Mouse (Mus musculus): ENCODE data around the gene Trpm6.

Gene Trpm6

DNA sequence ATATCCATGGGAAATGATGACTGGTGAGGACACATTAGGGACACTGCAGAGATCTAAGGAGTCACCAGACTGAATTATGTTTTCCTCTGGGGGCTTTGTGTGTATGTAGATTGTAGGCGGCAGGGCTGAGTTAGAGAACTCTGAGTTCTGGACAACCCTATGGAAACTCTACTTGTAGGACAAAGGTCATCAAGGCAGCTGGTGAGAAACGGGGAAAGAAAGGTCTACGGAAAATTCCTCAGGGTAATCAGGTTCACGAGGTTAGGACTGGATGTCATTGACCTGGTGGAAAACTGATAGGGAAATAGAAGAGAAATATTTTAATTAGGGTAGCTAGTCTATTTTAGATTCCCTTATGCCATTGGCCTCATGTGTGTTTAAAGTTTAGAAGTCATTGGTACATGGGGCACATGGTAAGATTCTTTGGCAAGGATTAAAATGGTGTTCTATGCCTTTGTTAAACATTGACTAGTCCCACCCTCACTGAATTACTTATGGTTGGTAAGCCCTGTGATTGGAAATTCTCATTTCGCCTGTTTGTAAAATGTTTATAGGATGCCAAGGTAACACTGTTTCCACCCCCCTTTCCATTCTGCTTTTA, 23.2 kb downstream of the Trpm6 start:
- DNase-seq: no peak

DNA sequence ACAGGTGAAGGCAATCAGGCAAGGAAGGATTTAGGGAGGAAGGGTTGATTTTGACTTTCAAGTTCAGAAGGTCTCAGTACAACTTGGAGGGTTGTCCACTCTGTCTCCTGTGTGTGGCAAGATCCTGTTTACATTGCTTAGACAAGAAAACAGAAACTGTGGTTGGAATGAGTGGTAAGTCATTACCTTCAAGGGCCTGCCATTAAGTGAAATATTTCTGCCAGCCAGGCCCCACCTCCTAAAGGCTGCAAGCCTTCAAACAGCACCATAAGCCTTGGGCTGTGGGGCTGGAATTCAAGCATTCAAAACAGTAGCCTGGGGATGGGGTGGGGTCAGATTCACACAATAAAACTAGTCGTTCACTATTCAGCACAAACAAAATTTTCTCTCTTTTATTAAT, 24.3 kb downstream of the Trpm6 start:
- no peak for DNase-seq

DNA sequence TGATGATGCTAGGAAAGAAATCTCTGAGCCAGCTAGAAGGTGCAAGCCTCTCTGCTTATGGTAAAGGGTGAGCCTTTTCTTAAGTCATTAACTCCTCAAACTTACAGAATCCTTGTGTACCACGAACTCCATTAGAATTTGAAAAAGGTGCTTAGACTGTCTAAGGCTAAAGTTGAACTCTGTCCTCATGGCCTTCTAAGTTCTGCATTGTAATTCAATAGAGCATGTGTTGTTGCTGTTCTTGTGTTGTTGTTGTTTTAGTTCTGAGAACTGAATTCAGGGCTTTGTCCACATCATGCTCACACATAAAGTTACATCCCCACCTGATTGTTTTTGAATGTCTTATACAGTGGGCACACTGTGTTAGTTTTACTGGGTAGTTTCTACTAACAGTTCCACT, 49.9 kb downstream of the Trpm6 start:
- no peak for DNase-seq

- no peak for DNase-seq
Measured at GRCm38 (mm10) chr19:18811264-18811663, 61.5 kb downstream of the Trpm6 start.

DNA sequence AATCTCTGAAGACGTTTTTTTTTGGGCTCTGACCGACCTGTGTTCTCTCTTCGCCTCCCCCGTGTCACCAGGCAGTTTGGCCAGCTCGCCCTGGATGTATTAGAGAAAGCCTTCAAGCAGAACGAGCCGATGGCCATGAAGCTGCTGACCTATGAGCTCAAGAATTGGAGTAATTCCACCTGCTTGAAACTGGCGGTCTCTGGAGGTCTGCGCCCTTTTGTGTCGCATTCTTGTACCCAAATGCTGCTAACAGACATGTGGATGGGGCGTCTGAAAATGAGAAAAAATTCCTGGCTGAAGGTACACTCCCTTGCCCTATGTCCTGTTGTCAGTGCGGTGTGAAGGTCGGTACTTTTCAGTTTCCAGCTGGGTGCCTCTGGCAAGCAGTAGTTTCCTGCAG, 65.4 kb downstream of the Trpm6 start:
- DNase-seq: no peak

DNA sequence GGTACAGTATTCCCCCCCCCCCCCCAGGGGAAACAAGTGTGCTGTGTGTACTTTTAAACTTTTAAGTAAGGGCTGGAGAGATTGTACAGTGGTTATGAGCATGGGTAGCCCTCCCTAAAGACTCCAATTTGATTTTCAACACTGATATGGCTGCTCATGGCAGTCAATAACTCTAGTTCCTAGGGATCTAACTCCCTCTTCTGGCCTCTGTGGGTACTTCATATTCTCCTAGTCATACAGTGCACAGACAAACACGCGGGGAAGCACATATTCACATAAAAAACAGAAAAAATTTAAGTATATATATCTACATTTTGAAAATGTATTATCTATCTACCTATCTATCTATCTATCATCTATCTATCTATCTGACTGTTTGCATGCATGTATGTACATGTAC, 67.6 kb downstream of the Trpm6 start:
- no peak for DNase-seq

GRCm38 (mm10) chr19:18828601-18829000, 78.8 kb downstream of the Trpm6 start:
- no peak for DNase-seq

DNA sequence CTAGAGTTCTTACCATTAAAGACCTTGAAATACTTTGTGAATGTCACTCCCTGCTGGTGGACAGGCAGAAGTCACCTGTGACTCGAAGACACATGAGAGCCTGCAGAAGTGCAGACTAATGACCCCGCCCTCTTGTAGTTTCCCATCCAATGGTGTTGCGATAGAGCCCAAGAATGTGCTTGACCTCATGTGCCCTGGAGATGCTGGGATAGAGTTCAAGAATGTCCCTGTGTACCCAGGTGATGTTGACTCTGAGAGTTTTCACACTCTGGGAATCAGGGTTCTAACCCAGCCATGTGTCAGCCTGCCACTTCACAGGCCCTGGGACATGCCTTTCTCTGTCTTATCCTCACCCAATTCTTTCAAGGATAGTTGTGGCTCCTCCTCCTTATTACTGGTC, 81.4 kb downstream of the Trpm6 start:
- no peak for DNase-seq

DNA sequence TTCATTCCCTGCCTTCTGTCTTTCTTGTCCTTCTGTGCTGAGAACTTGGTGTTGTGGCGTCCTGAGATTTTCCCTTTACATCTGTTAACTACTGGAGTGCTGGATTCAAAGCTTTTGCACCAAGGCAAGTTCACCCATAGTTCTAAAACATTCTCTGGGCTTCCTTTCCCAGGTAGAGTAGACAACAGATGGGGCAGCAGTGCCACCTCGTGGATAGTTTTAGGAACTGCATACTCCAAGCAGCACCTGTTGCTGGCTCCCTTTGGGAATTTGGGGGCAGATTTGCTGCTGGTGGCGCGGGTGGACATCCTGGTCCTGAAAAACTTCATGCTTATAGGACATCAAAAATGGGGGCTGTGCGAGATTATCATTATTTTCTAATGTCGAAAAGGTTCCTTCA, 85.2 kb downstream of the Trpm6 start:
- peak; percentile 54 for DNase-seq

DNA sequence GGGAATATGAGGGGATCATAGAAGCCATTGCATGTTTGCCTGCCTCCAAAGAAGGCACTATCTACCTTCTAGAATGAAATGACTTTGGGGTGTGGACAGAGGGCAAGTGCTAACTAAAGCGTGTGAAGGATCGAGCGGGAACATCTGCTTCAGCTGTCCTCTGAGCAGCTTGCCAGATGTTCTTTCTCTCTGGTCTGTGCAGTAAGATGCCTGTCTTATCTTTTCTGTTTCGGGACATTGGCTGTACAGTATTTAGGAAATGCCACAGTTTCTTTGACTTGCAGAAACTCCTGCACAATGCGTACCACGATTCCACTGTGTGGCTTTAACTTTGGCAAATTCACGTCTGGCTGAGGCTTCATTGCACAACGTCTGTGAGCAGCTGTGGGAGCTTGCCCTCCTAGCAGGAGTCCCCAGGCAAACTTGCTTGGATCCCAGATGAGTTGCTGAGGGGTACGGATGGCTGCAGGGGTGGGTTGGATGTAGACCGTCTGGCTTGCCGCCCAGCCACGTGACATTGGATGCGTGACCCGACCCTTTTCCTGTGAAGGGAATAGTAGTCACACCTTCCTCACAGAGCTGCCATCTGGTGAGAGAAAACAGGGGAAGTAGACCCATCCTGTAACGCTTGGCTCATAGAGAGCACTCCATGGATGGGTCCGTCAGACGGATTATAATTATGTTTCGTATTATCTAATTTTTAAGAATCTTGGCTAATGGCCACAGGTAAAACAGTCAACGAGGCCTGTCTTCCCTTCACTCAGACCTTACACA, 92.2 kb downstream of the Trpm6 start:
- DNase-seq: no peak

DNA sequence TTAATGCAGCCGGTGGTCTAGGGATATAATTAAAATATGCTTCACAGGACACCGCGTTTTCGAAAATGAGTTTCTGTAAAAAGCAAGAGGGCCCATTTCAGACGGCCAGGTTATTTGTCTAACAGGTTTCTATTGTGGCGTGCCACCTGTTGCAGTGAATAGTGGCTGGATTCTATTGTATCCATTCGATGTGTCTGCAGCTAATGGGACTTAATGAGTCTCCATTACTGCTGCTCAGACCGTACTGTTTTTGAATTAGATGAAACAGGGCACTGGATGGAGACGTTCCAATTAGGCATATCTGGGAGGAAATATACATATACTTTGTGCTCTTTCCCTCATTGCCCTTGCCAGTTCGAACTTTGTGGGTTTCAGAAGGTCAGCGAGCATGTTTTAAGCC, 92.8 kb downstream of the Trpm6 start:
- no peak for DNase-seq

GRCm38 (mm10) chr19:18846336-18846735, 96.6 kb downstream of the Trpm6 start:
- DNase-seq: no peak

GRCm38 (mm10) chr19:18868311-18868710, 118.5 kb downstream of the Trpm6 start:
- no peak for DNase-seq

DNA sequence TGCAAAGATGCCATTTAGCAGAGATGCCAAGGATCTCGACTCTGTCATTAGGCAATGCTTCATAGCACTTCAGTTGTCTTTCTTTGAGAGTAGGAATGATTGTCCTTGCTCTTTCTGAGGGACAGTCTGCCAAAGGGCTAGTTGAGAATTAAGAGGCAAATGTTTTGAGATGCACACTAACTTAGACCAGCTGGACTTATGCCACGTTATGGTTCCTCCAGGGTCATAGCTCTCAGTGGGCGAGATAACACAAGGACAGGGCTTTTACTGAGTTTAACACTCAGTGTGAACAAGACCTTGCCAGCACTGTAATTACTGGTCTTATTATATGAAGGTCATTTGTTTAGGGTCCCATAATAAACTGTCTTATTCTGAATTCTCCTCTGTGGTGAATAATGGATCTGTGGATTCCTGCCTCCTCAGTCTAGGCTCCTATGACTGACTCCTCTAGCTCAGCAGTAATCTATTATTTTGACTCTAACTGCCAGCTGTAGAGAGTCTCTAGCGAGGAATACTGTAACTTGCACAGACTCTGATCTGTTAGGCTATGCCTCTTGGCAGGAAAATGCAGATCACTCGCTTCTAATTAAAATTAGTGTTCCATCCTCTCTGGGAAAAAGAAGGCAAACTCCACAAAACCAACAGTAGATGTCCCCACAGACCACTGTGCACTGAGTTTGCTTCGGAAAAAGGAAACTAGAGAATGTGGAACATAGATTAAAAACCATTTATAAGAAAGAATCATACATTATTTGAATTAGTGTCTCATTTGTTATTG, 123.2 kb downstream of the Trpm6 start:
- no peak for DNase-seq

DNA sequence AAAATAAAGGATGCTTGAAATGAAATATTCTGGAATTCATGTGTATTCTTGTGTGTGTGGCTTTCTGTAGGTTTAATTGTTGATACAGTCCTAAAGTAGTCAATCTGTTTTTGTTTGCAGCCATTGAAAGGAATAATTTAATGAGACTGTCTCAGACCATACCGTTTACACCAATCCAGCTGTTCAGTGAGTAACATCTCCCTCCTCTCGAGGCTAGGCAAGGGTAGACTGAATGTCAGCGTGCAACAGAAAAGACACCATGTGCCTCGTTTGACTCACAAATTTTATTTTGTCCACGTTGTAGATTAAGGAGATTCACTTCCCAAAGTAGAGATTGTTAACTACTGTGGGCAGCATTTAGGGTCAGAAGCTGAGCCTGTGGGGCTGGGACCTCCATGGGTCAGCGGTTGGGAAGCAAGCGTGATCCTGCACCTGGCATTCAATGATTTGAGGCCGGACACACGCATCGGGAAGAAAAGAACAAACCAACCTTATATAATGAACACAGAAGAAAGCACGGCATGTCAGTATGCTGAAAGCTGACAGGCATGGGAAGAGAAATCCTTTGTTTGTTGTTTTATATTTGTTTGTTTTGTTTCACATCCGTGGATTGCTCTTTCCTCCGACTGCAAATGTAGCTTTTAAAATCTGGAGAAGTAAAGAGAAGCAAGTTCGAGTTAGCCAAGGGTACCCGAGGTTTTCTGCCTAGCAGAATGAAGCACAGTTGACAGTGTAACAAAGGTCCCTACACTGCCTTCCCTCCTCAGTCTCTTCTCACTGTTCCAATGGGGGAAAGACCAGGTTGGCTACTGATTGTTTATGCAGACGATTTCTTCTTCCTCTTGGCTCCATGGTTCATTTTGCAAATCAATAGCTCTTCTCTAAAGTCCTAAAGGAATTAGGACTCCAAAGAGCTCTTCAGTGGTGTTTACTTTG, 124.2 kb downstream of the Trpm6 start:
- DNase-seq: no peak

DNA sequence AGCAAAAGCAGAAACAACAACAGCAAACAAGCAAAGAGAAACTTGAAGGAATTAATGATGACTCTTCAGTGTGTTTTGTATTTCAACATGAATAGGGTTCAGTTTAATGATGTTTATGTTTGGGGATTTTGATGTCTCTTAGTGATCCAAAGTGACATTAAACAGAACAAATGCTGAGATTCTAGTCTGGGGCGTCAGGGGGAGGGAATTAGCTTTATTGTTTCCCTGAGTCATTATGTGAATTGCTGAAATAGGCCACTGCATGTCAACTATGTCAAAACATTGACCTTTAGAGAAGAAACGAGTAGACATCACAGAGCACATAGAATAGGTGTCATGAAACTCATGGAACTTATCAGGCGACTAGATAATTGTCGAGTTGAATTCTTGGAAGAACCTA, 129.5 kb downstream of the Trpm6 start:
- DNase-seq: no peak

GRCm38 (mm10) chr19:18881162-18881561, 131.4 kb downstream of the Trpm6 start:
- DNase-seq: no peak

DNA sequence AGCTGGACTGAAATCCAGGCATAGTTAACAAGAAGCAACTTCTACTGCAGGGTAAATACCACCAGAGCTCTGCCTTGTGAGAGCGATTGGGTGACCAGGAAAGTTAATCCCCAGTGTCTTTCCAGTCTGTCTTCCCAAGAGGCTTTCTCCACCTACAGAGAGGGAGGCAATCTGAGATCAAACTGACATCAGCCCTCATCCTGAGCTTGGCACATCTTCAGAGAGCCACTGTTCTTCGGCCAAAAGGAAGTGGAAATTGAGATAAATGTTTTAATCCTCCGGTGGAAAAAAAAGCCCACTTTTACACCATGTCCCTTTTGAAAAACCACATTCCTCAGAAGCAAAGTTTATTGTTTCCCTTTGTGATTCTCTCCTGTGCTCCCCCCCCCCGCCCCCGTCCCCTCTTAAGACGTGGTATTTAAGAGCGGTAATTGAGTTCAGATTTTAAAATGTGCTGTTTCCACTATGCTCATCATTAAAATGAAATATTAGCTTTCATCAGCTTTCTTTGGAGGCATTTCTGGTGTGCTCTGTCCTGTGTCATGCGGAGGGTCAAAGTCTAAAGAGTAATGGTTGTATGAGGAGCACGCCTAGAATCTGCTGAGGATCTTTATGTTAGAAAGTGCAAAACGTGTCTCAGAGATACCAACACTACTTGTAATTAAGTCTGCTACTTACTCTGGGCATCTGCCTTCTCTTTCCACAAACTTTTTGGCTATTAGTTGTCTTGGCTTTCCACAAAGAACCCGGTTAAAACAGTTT, 138.0 kb downstream of the Trpm6 start:
- DNase-seq: no peak

DNA sequence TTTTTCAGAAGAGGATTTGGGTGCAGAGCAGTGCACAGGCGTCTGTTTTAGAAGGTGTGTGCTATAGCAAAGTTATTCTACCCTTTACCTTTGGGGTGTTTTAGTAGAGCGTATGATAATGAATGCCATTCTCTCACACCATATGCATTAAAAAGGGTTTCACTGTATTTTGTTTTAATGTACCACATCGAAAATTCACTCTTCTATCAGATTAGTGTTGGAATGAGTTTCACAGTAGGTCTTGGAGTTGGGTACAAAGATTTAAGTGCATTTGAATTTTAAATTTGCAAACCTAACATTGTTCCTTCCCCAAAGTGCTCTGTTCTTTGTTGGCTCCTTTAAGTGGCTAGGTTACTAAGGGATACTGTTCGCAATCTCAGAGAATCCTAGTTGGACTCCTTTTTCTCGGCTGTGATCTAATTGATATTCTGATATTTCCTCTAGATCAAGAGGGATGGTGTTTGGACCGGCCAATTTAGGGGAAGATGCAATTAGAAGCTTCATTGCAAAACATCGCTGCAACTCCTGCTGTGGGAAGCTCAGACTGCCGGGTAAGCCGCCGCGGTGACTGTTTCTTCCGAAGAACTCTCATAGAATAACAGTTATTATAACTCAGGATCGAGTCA, 138.8 kb downstream of the Trpm6 start:
- no peak for DNase-seq

- DNase-seq: no peak
Measured at GRCm38 (mm10) chr19:18889117-18889627, 139.4 kb downstream of the Trpm6 start.

DNA sequence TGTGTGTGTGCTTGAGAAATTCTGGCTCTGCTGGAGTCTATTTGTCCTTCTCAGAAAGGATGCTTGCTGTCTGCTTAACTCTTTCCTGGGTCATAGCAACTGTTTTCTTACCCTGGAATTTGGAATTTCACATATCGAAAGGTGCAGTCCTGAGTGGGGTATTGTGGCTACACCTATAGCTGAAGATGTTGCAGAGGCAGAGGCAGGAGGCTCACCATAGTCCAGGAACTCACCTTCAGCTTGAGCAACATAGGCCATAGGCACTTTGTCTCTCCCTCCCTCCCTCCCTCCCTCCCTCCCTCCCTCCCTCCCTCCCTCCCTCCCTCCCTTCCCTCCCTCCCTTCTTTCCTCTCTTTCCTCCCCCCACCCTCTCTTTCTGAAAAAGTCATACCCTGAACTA, 139.8 kb downstream of the Trpm6 start:
- DNase-seq: no peak
